Mouse (Mus musculus): ENCODE results near the gene Ankrd10. TPM values are rescaled to one million over a fixed set of nuclear protein-coding genes. Genes with fewer than 3 reads are reported as not detected.
"Not testable (repeated sequence)": the region's sequence is repeated elsewhere in the genome, so short reads cannot be mapped to it uniquely, and the experiment has no call there.

The Ankrd10 gene
- total and polyA plus RNA-seq, 2 experiments from 2014 or later: 79.6 to 141 TPM

- Histone ChIP-seq H3K27me3 (ENCODE audit: insufficient read depth, low read length) (no peaks in the 10 kb centered on the region), H3K4me3 (ENCODE audit: low read depth, low read length) (no peak overlapping the region), H3K4me1 (ENCODE audit: insufficient read depth) (no peaks in the 10 kb centered on the region), H3K36me3 (ENCODE audit: insufficient read depth) (0 out of 2 replicates have a peak, but pooled peaks cover 7% of the 10 kb centered on the region), H3K27ac (ENCODE audit: low read depth, low read length) (no peak overlapping the region), H3K9me3 (ENCODE audit: low read length) (no peaks in the 10 kb centered on the region), H3K9ac (no peak overlapping the region), H3K4me2 (ENCODE audit: low read depth) (no peak overlapping the region)
- no peak for TF ChIP-seq CTCF (IDR thresholded peaks at IDR 0.05; ENCODE audit: low read depth)
- ATAC-seq: no peak
- WGBS: 73% methylated on average over 6 of the region's 6 CpGs
- DNase-seq: no peak
These were observed 63.1 kb downstream of the Ankrd10 start for GRCm38 (mm10) chr8:11572428-11572827.

- H3K27me3 ChIP-seq (ENCODE audit: insufficient read depth, low read length): no peaks in the 10 kb centered on the region
- 0 out of 2 replicates have a peak, but pooled peaks cover 7% of the 10 kb centered on the region for H3K36me3 ChIP-seq (ENCODE audit: insufficient read depth)
- H3K9ac ChIP-seq: no peak overlapping the region
- H3K9me3 ChIP-seq (ENCODE audit: low read length): no peaks in the 10 kb centered on the region
- no peak overlapping the region for H3K27ac ChIP-seq (ENCODE audit: low read depth, low read length)
- WGBS: 91% methylated on average over 10 of the region's 10 CpGs
- H3K4me3 ChIP-seq (ENCODE audit: low read depth, low read length): no peak overlapping the region
- ATAC-seq (no peak), DNase-seq (no peak)
- H3K4me1 ChIP-seq (ENCODE audit: insufficient read depth): no peaks in the 10 kb centered on the region
- H3K4me2 ChIP-seq (ENCODE audit: low read depth): no peak overlapping the region
- TF ChIP-seq CTCF (IDR thresholded peaks at IDR 0.05; ENCODE audit: low read depth): no peak
These were observed 63.6 kb downstream of the Ankrd10 start for GRCm38 (mm10) chr8:11571950-11572349.

GRCm38 (mm10) chr8:11570742-11571141 lies 64.8 kb downstream of the Ankrd10 start:
- Histone ChIP-seq H3K36me3 (ENCODE audit: insufficient read depth) (0 out of 2 replicates have a peak, but pooled peaks cover 7% of the 10 kb centered on the region), H3K4me2 (ENCODE audit: low read depth) (no peak overlapping the region), H3K9me3 (ENCODE audit: low read length) (no peaks in the 10 kb centered on the region), H3K4me3 (ENCODE audit: low read depth, low read length) (no peak overlapping the region), H3K9ac (no peak overlapping the region), H3K27ac (ENCODE audit: low read depth, low read length) (no peak overlapping the region), H3K4me1 (ENCODE audit: insufficient read depth) (no peaks in the 10 kb centered on the region), H3K27me3 (ENCODE audit: insufficient read depth, low read length) (no peaks in the 10 kb centered on the region)
- no peak for ATAC-seq
- no peak for TF ChIP-seq CTCF (IDR thresholded peaks at IDR 0.05; ENCODE audit: low read depth)
- no peak for DNase-seq
- WGBS: 91% methylated on average over 4 of the region's 4 CpGs

GRCm38 (mm10) chr8:11569260-11570097 lies 66.1 kb downstream of the Ankrd10 start:
- no peaks in the 10 kb centered on the region for H3K9me3 ChIP-seq (ENCODE audit: low read length)
- no peak overlapping the region for H3K4me3 ChIP-seq (ENCODE audit: low read depth, low read length)
- H3K27me3 ChIP-seq (ENCODE audit: insufficient read depth, low read length): no peaks in the 10 kb centered on the region
- H3K36me3 ChIP-seq (ENCODE audit: insufficient read depth): peaks cover 12% of the 10 kb centered on the region; the same call in 1 of the 2 replicates
- no peaks in the 10 kb centered on the region for H3K4me1 ChIP-seq (ENCODE audit: insufficient read depth)
- 87% methylated on average over 22 of the region's 22 CpGs for WGBS
- H3K27ac ChIP-seq (ENCODE audit: low read depth, low read length): no peak overlapping the region
- no peak for ATAC-seq
- H3K4me2 ChIP-seq (ENCODE audit: low read depth): no peak overlapping the region
- no peak for TF ChIP-seq CTCF (IDR thresholded peaks at IDR 0.05; ENCODE audit: low read depth)
- DNase-seq: no peak
- H3K9ac ChIP-seq: no peak overlapping the region

GRCm38 (mm10) chr8:11568193-11568592 lies 67.4 kb downstream of the Ankrd10 start:
- not testable (repeated sequence) for H3K4me1 ChIP-seq (ENCODE audit: insufficient read depth); ATAC-seq; H3K4me2 ChIP-seq (ENCODE audit: low read depth); DNase-seq; H3K9me3 ChIP-seq (ENCODE audit: low read length); H3K9ac ChIP-seq; H3K27me3 ChIP-seq (ENCODE audit: insufficient read depth, low read length); H3K27ac ChIP-seq (ENCODE audit: low read depth, low read length); H3K4me3 ChIP-seq (ENCODE audit: low read depth, low read length)
- H3K36me3 ChIP-seq (ENCODE audit: insufficient read depth): peaks cover 23% of the 10 kb centered on the region
- WGBS: 98% methylated on average over 2 of the region's 2 CpGs

GRCm38 (mm10) chr8:11564721-11565120 lies 70.8 kb downstream of the Ankrd10 start:
- Histone ChIP-seq H3K4me1 (ENCODE audit: insufficient read depth) (no peaks in the 10 kb centered on the region), H3K9me3 (ENCODE audit: low read length) (no peaks in the 10 kb centered on the region), H3K9ac (no peak overlapping the region), H3K27me3 (ENCODE audit: insufficient read depth, low read length) (no peaks in the 10 kb centered on the region), H3K4me3 (ENCODE audit: low read depth, low read length) (no peak overlapping the region), H3K4me2 (ENCODE audit: low read depth) (no peak overlapping the region), H3K36me3 (ENCODE audit: insufficient read depth) (peaks cover 36% of the 10 kb centered on the region), H3K27ac (ENCODE audit: low read depth, low read length) (no peak overlapping the region)
- DNase-seq (no peak), ATAC-seq (no peak)
- TF ChIP-seq CTCF (IDR thresholded peaks at IDR 0.05; ENCODE audit: low read depth): no peak
- WGBS: 92% methylated on average over 7 of the region's 7 CpGs

GRCm38 (mm10) chr8:11564236-11564635 lies 71.3 kb downstream of the Ankrd10 start:
- Histone ChIP-seq H3K9ac (no peak overlapping the region), H3K36me3 (ENCODE audit: insufficient read depth) (peaks cover 36% of the 10 kb centered on the region), H3K27me3 (ENCODE audit: insufficient read depth, low read length) (no peaks in the 10 kb centered on the region), H3K4me3 (ENCODE audit: low read depth, low read length) (no peak overlapping the region), H3K4me1 (ENCODE audit: insufficient read depth) (no peaks in the 10 kb centered on the region), H3K9me3 (ENCODE audit: low read length) (no peaks in the 10 kb centered on the region), H3K27ac (ENCODE audit: low read depth, low read length) (no peak overlapping the region), H3K4me2 (ENCODE audit: low read depth) (no peak overlapping the region)
- DNase-seq: no peak
- ATAC-seq: no peak
- no peak for TF ChIP-seq CTCF (IDR thresholded peaks at IDR 0.05; ENCODE audit: low read depth)
- WGBS: 84% methylated on average over 5 of the region's 5 CpGs

Small RNA genes within 50 kb of the gene (microRNA-seq; reads per million reads assigned to microRNA genes)
- 0 to 0.24 reads per million in 2 experiments for gene Mir7238

Other genes with a start within 250 kb of the Ankrd10 start
- 0.95 and 1.2 TPM in 2 replicates for gene Rab20, start 157.0 kb downstream of the Ankrd10 start, total RNA-seq (2014; rRNA removed)
- gene Rab20, start 157.0 kb downstream of the Ankrd10 start, polyA plus RNA-seq (2015; fragmentation: Nextera tagmentation; extraction: Ambion mirVana): 1.6 and 2.7 TPM in 2 replicates
- 89.1 and 111 TPM in 2 replicates for gene Naxd, start 138.3 kb downstream of the Ankrd10 start, total RNA-seq (2014; rRNA removed)
- 130 and 134 TPM in 2 replicates for gene Naxd, start 138.3 kb downstream of the Ankrd10 start, polyA plus RNA-seq (2015; fragmentation: Nextera tagmentation; extraction: Ambion mirVana)
- gene Cars2, start 85.0 kb downstream of the Ankrd10 start, total RNA-seq (2014; rRNA removed): 39.3 and 49.9 TPM in 2 replicates
- 23.3 and 25.9 TPM in 2 replicates for gene Cars2, start 85.0 kb downstream of the Ankrd10 start, polyA plus RNA-seq (2015; fragmentation: Nextera tagmentation; extraction: Ambion mirVana)
- gene Ing1, start 80.2 kb downstream of the Ankrd10 start, total RNA-seq (2014; rRNA removed): 30.8 and 34.7 TPM in 2 replicates
- 43.5 and 49.9 TPM in 2 replicates for gene Ing1, start 80.2 kb downstream of the Ankrd10 start, polyA plus RNA-seq (2015; fragmentation: Nextera tagmentation; extraction: Ambion mirVana)
- gene 1700016D06Rik, start 65.3 kb upstream of the Ankrd10 start, total RNA-seq (2014; rRNA removed): not detected in 2 replicates
- 0.22 TPM in 1 of 2 replicates, not detected in the other for gene 1700016D06Rik, start 65.3 kb upstream of the Ankrd10 start, polyA plus RNA-seq (2015; fragmentation: Nextera tagmentation; extraction: Ambion mirVana)
- 100 and 114 TPM in 2 replicates for gene Arhgef7, start 92.0 kb upstream of the Ankrd10 start, total RNA-seq (2014; rRNA removed)
- 50.3 and 59.5 TPM in 2 replicates for gene Arhgef7, start 92.0 kb upstream of the Ankrd10 start, polyA plus RNA-seq (2015; fragmentation: Nextera tagmentation; extraction: Ambion mirVana)
- not detected in 2 replicates for gene Tex29, start 204.7 kb upstream of the Ankrd10 start, total RNA-seq (2014; rRNA removed)
- gene Tex29, start 204.7 kb upstream of the Ankrd10 start, polyA plus RNA-seq (2015; fragmentation: Nextera tagmentation; extraction: Ambion mirVana): 1.4 and 1.6 TPM in 2 replicates